In the genomic region with DNA sequence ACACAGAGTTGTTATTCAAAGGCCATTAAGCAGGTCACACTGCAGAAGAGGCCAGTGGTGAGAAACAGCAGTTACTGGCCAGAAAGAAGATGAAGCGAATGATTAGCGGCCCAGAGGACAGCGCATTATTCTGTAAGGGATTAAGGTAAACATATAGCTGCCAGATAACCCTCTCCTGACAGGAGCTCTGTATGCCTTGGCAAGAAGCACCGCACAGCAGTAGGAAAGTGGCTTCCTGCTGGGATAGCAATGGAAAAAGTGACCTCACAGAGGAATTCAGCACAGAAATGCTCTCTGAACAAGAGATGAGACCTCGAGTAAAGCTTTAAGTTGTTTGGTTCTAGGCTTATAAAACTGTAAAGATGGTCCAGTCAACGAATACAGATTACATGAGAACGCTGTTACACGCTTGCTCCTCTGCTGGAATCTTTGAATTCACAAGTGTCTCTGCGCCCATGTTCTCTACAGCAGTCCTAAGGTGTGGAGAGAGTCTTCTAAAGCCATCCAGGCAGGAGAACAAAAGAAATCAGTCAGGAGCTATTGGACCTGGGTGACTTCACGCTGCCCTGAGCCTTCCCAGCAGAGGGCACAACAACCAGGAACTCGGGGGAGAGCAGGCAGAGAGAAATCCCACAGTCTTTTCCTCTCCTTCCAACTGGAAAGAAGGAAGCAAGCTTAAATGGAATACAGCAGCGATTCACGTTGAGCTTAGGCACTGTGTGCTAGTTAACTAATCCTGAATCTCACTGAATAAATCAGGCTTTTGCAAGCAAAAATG, we compare ENCODE assay signal across 10 mouse cellular contexts. TPM values are rescaled to one million over a fixed set of nuclear protein-coding genes. Genes with fewer than 3 reads are reported as not detected.
DNase-seq lines count a peak whose midpoint lies in the region; ATAC-seq and TF ChIP-seq lines count a peak whose summit lies in the region.
"Had no signal": no experiment of that assay in that cellular context is flagged by ENCODE, and none has a peak within 500 bp of the region (broad histone marks: within the 10 kb centered on the region; RNA-seq: fewer than 3 reads in every experiment).

No protein-coding gene starts in this region.

- ATAC-seq in limb, embryonic 14.5 days (ENCODE audit: low FRiP score, low read depth): peak; percentile 47; the same call in 1 of the 2 replicates
- no peak for ATAC-seq in megakaryocyte-erythroid progenitor cell, adult 5-6 weeks (replicated peaks; ENCODE audit: low FRiP score, low TSS enrichment, poor library complexity, severe bottlenecking)

- TF ChIP-seq POLR2A in limb, embryonic 14.5 days (IDR thresholded peaks at IDR 0.05; ENCODE audit: borderline replicate concordance, extremely low read depth, insufficient read depth, insufficient read length): no peak

- no peak overlapping the region for H3K4me2 ChIP-seq in limb, embryonic 14.5 days (replicated peaks; ENCODE audit: low read depth, low read length, severe bottlenecking)
- H3K4me2 ChIP-seq: hindbrain, embryonic 14.5 days had no signal

- H3K4me3 ChIP-seq in limb, embryonic 14.5 days (replicated peaks; ENCODE audit: low read length): no peak overlapping the region

- DNase-seq in heart, adult 11 months: peak; percentile 90
- DNase-seq in heart, postnatal 36 days: no peak
- peak; percentile 24 for DNase-seq in NIH3T3 (ENCODE audit: low read depth)
- peak; percentile 16 for DNase-seq in embryo, embryonic 11 days
- DNase-seq in limb, embryonic 14.5 days (ENCODE audit: low spot score): peak; percentile 66
- no peak for DNase-seq in spleen, adult 12 weeks (ENCODE audit: low spot score)
- DNase-seq in adrenal gland, adult 18-20 months (ENCODE audit: low spot score in 2 of 2): no peak

- H3K4me1 ChIP-seq in limb, embryonic 14.5 days (ENCODE audit: control insufficient read depth, insufficient read depth, low read length): peaks cover 11% of the 10 kb centered on the region

- no peak overlapping the region for H3K9ac ChIP-seq in limb, embryonic 14.5 days (ENCODE audit: low read depth, low read length, severe bottlenecking)
- H3K9ac ChIP-seq: hindbrain, embryonic 14.5 days had no signal

- no peaks in the 10 kb centered on the region for H3K9me3 ChIP-seq in limb, embryonic 14.5 days (ENCODE audit: control insufficient read depth, low read length)

- intact Hi-C loops in heart, postnatal 36 days (cut with DNase I): loop anchor here (1.0 to 5.0 kb wide), 3 partner anchors 78 to 548 kb away; no protein-coding TSS in a partner anchor

- WGBS in limb, embryonic 14.5 days: 51% methylated on average over 13 of the region's 13 CpGs

- H3K36me3 ChIP-seq in limb, embryonic 14.5 days (ENCODE audit: control insufficient read depth, insufficient read depth, low read length): peaks cover 11% of the 10 kb centered on the region; the same call in 1 of the 2 replicates

- no peaks in the 10 kb centered on the region for H3K27me3 ChIP-seq in limb, embryonic 14.5 days (ENCODE audit: control insufficient read depth, insufficient read depth, low read length)

- H3K27ac ChIP-seq in limb, embryonic 14.5 days (replicated peaks; ENCODE audit: low read depth, low read length): 0 out of 2 replicates have a peak overlapping the region, but pooled peaks have one; percentile 63
- H3K27ac ChIP-seq: hindbrain, embryonic 14.5 days had no signal

RNA-seq across cellular contexts. Expression of gene Tsen15, which starts 18.0 kb away (rescaled TPM):
- 10 to 100 TPM; 15.2 to 20.2 TPM for total RNA-seq in heart, postnatal 36 days (2021)
- 58.2 and 66.3 TPM in 2 replicates for polyA plus RNA-seq in limb, embryonic 14.5 days (2012; rRNA removed)
- 84.2 and 85.0 TPM in 2 replicates for polyA plus RNA-seq in limb, embryonic 14.5 days (2014; fragmentation: Nextera tagmentation; extraction: Ambion mirVana)
- total RNA-seq in adrenal gland, adult 18-20 months (2021): 10 to 100 TPM; 19.3 to 22.3 TPM
- 87.6 and 116 TPM in 2 replicates for total RNA-seq in megakaryocyte-erythroid progenitor cell, adult 5-6 weeks (2014; fragmentation: Nextera tagmentation)
- 109 and 141 TPM in 2 replicates for total RNA-seq in megakaryocyte-erythroid progenitor cell, adult 5-6 weeks (2017)

RNA-seq across cellular contexts. Expression of gene Colgalt2, which starts 31.1 kb away (rescaled TPM):
- total RNA-seq in heart, postnatal 36 days (2021): 1 to 10 TPM; 3.3 to 3.7 TPM
- polyA plus RNA-seq in limb, embryonic 14.5 days (2012; rRNA removed): 16.3 and 16.7 TPM in 2 replicates
- 7.5 and 8.1 TPM in 2 replicates for polyA plus RNA-seq in limb, embryonic 14.5 days (2014; fragmentation: Nextera tagmentation; extraction: Ambion mirVana)
- 1 to 10 TPM; 2.1 to 2.2 TPM for total RNA-seq in adrenal gland, adult 18-20 months (2021)
- not detected in 2 replicates for total RNA-seq in megakaryocyte-erythroid progenitor cell, adult 5-6 weeks (2014; fragmentation: Nextera tagmentation)
- total RNA-seq in megakaryocyte-erythroid progenitor cell, adult 5-6 weeks (2017): not detected in 2 replicates
- total RNA-seq: megakaryocyte, adult 5-6 weeks had no signal

Comparison
In these comparisons a context has a peak if more than half of its experiments do, and no peak if none do; other contexts are left out.
1. DNase-seq: peak in heart, adult 11 months (single experiment), NIH3T3 (single experiment), embryo, embryonic 11 days (single experiment) and limb, embryonic 14.5 days (single experiment); none in heart, postnatal 36 days (0 of 2), spleen, adult 12 weeks (single experiment) and adrenal gland, adult 18-20 months (0 of 2).